Mouse (Mus musculus) neural tube, embryonic 12.5 days (tissue): ENCODE measurements around the gene Rbpj. TPM values are rescaled to one million over a fixed set of nuclear protein-coding genes. Genes with fewer than 3 reads are reported as not detected.

Experiments
- ATAC-seq: fragments of 200-750 bp; cut with Nextera tagmentation; 2 replicates; pipeline ENCODE4 v1.8.0; 2017; ENCODE audit warnings: low read depth, mild to moderate bottlenecking, moderate TSS enrichment, moderate library complexity; ENCODE audit not compliant: low FRiP score
- H3K27ac ChIP-seq: fragments of 300-500 bp; sonication (generic); 2 replicates; pipeline ENCODE4 v1.5.1; 2016
- H3K27me3 ChIP-seq: fragments of 300-500 bp; sonication (generic); replicated peaks from 2 replicates; pipeline ENCODE4 v1.6.1; 2016; ENCODE audit warnings: mild to moderate bottlenecking
- H3K36me3 ChIP-seq: fragments of 300-500 bp; sonication (generic); 2 replicates; pipeline ENCODE4 v1.6.1; 2016; ENCODE audit warnings: mild to moderate bottlenecking
- H3K4me1 ChIP-seq: fragments of 300-500 bp; sonication (generic); 2 replicates; pipeline ENCODE4 v1.6.1; 2016
- H3K4me2 ChIP-seq: fragments of 300-500 bp; sonication (generic); replicated peaks from 2 replicates; pipeline ENCODE4 v1.6.1; 2016; ENCODE audit warnings: mild to moderate bottlenecking
- H3K4me3 ChIP-seq: fragments of 300-500 bp; sonication (generic); 2 replicates; pipeline ENCODE4 v1.5.1; 2016
- H3K9ac ChIP-seq: fragments of 300-500 bp; sonication (generic); 2 replicates; pipeline ENCODE4 v1.6.1; 2016; ENCODE audit warnings: mild to moderate bottlenecking
- H3K9me3 ChIP-seq: fragments of 300-500 bp; sonication (generic); 2 replicates; pipeline ENCODE4 v1.6.1; 2016; ENCODE audit warnings: mild to moderate bottlenecking
- WGBS: fragments of 180-500 bp; shearing (Covaris S2); methylation state at CpG from one replicate; pipeline ENCODE4 v1.1.7; 2016; 5-methylcytosine and 5-hydroxymethylcytosine counted together
- polyA plus RNA-seq: library from polyadenylated mRNA; unstranded; fragments of >200 nt; fragmentation: Nextera tagmentation; extraction: Ambion mirVana; gene quantifications from 2 replicates; pipeline ENCODE4 v1.2.1, GENCODE M21; 2016

The Rbpj gene
- polyA plus RNA-seq, 1 experiment from 2014 or later, result 62.8 TPM

- no peak overlapping the region for H3K27ac ChIP-seq
- H3K4me3 ChIP-seq, result no peak overlapping the region
- H3K4me1 ChIP-seq, result peaks cover 16% of the 10 kb centered on the region; the same call in 1 of the 2 replicates
- H3K4me2 ChIP-seq, result no peak overlapping the region
- H3K36me3 ChIP-seq, result no peaks in the 10 kb centered on the region
- 97% methylated on average over 7 of the region's 7 CpGs for WGBS
- H3K27me3 ChIP-seq, result no peaks in the 10 kb centered on the region
- no peak for ATAC-seq
- H3K9ac ChIP-seq, result no peak overlapping the region
- H3K9me3 ChIP-seq, result no peaks in the 10 kb centered on the region
Measured at GRCm38 (mm10) chr5:53524162-53524561, 58.2 kb downstream of the Rbpj start.

DNA sequence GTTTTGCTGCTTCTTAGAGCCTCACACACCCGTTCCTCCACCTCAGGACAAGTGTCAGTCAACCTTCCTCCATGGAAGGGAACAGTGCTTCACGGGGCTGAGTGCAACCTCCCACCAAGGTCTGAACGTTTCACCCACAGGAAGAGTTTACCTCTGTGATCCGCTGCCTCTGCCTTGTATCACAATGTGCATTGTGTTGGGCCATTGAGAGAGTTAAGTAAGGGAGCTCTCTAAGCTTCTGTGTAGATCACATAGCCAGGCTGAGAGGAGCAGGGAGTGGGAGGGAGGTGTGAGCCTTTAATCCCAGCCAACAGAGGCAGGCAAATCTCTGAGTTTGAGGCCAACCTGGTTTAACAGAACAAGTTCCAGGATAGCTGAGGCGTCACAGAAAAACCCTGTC lies 58.9 kb downstream of the Rbpj start:
- no peaks in the 10 kb centered on the region for H3K36me3 ChIP-seq
- no peak overlapping the region for H3K4me2 ChIP-seq
- 66% methylated on average over 5 of the region's 5 CpGs for WGBS
- no peaks in the 10 kb centered on the region for H3K27me3 ChIP-seq
- no peak for ATAC-seq
- H3K27ac ChIP-seq, result no peak overlapping the region
- H3K4me3 ChIP-seq, result no peak overlapping the region
- no peak overlapping the region for H3K9ac ChIP-seq
- no peaks in the 10 kb centered on the region for H3K9me3 ChIP-seq
- peaks cover 16% of the 10 kb centered on the region; the same call in 1 of the 2 replicates for H3K4me1 ChIP-seq

- no peak overlapping the region for H3K4me3 ChIP-seq
- no peaks in the 10 kb centered on the region for H3K36me3 ChIP-seq
- peaks cover 16% of the 10 kb centered on the region; the same call in 1 of the 2 replicates for H3K4me1 ChIP-seq
- no peak overlapping the region for H3K9ac ChIP-seq
- 30% methylated on average over 20 of the region's 20 CpGs for WGBS
- ATAC-seq, result peak; percentile 78
- peak overlapping the region; percentile 50 for H3K4me2 ChIP-seq
- no peaks in the 10 kb centered on the region for H3K27me3 ChIP-seq
- no peak overlapping the region for H3K27ac ChIP-seq
- no peaks in the 10 kb centered on the region for H3K9me3 ChIP-seq
Measured at GRCm38 (mm10) chr5:53525305-53526069, 59.5 kb downstream of the Rbpj start.

GRCm38 (mm10) chr5:53526070-53526430 lies 60.1 kb downstream of the Rbpj start:
- Histone ChIP-seq H3K9ac (no peak overlapping the region), H3K4me3 (no peak overlapping the region), H3K4me2 (peak overlapping the region; percentile 50), H3K4me1 (peaks cover 16% of the 10 kb centered on the region; the same call in 1 of the 2 replicates), H3K27ac (no peak overlapping the region), H3K27me3 (no peaks in the 10 kb centered on the region), H3K36me3 (no peaks in the 10 kb centered on the region), H3K9me3 (no peaks in the 10 kb centered on the region)
- WGBS, result 53% methylated on average over 1 of the region's 1 CpGs
- ATAC-seq, result no peak; the same call in 1 of the 2 replicates

GRCm38 (mm10) chr5:53529846-53530245 lies 63.9 kb downstream of the Rbpj start:
- no peak for ATAC-seq
- Histone ChIP-seq H3K4me2 (no peak overlapping the region), H3K36me3 (no peaks in the 10 kb centered on the region), H3K4me3 (no peak overlapping the region), H3K9ac (no peak overlapping the region), H3K27me3 (no peaks in the 10 kb centered on the region), H3K27ac (no peak overlapping the region), H3K9me3 (no peaks in the 10 kb centered on the region), H3K4me1 (0 out of 2 replicates have a peak, but pooled peaks cover 12% of the 10 kb centered on the region)
- WGBS, result 93% methylated on average over 1 of the region's 1 CpGs

- H3K4me3 ChIP-seq, result no peak overlapping the region
- no peaks in the 10 kb centered on the region for H3K27me3 ChIP-seq
- no peaks in the 10 kb centered on the region for H3K9me3 ChIP-seq
- ATAC-seq, result no peak
- H3K4me2 ChIP-seq, result no peak overlapping the region
- H3K27ac ChIP-seq, result no peak overlapping the region
- H3K4me1 ChIP-seq, result no peaks in the 10 kb centered on the region
- H3K9ac ChIP-seq, result no peak overlapping the region
- no peaks in the 10 kb centered on the region for H3K36me3 ChIP-seq
- 89% methylated on average over 12 of the region's 12 CpGs for WGBS
Measured at GRCm38 (mm10) chr5:53535096-53535495, 69.1 kb downstream of the Rbpj start.

DNA sequence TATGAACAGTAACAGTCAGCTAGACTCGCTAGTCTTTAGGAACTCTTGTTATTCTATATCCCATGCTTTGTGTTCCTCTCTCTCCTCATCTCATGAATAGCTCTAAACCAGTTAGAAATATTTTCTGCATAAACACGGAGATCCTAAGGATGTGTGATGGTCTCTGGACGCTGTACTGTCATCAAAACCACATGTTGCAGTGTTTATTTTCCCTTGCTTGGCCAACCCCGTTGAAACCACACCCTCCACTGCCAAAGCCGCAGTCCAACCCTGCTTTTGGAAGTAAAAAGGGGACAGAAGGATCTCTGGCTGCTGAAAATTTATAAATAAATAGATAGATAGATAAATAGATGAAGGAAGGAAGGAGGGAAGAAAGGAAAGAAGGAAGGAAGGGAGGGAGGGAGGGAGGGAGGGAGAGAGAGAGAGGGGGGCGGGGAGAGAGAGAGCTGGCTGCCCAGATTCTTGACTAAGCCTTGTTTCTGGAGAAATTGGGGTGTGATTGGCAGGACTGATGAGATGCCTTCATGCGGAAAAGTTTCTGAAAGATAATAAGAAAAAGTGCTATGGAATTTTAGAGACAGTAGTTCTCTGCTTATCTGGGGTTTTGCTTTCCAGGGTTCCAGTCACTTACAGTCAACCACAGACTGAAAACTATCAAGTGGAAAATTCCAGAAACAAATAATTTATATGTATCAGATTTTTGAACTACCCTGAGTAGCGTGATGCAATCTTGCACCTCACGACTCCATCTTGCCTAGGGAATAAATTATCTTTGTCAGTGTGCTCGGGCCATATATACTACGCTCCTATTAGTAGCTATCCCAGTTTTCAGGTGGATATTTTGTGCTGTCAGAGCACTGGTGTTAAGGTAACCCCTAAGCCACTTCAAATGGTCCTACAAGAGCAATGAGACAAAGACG lies 70.9 kb downstream of the Rbpj start:
- no peaks in the 10 kb centered on the region for H3K36me3 ChIP-seq
- H3K9ac ChIP-seq, result no peak overlapping the region
- H3K9me3 ChIP-seq, result no peaks in the 10 kb centered on the region
- no peak for ATAC-seq
- H3K4me2 ChIP-seq, result no peak overlapping the region
- WGBS, result 83% methylated on average over 12 of the region's 12 CpGs
- no peak overlapping the region for H3K4me3 ChIP-seq
- H3K4me1 ChIP-seq, result no peaks in the 10 kb centered on the region
- no peaks in the 10 kb centered on the region for H3K27me3 ChIP-seq
- no peak overlapping the region for H3K27ac ChIP-seq

- Histone ChIP-seq H3K4me1 (no peaks in the 10 kb centered on the region), H3K9me3 (no peaks in the 10 kb centered on the region), H3K27me3 (no peaks in the 10 kb centered on the region), H3K4me2 (no peak overlapping the region), H3K9ac (no peak overlapping the region), H3K4me3 (no peak overlapping the region), H3K36me3 (no peaks in the 10 kb centered on the region), H3K27ac (no peak overlapping the region)
- ATAC-seq, result no peak
- WGBS, result 87% methylated on average over 18 of the region's 18 CpGs
Measured at GRCm38 (mm10) chr5:53539860-53540633, 74.1 kb downstream of the Rbpj start.

- Histone ChIP-seq H3K9ac (no peak overlapping the region), H3K4me2 (no peak overlapping the region), H3K36me3 (no peaks in the 10 kb centered on the region), H3K27me3 (no peaks in the 10 kb centered on the region), H3K4me1 (no peaks in the 10 kb centered on the region), H3K9me3 (no peaks in the 10 kb centered on the region), H3K27ac (no peak overlapping the region), H3K4me3 (no peak overlapping the region)
- ATAC-seq, result no peak
- 72% methylated on average over 1 of the region's 1 CpGs for WGBS
Measured at GRCm38 (mm10) chr5:53542073-53542472, 76.1 kb downstream of the Rbpj start.

DNA sequence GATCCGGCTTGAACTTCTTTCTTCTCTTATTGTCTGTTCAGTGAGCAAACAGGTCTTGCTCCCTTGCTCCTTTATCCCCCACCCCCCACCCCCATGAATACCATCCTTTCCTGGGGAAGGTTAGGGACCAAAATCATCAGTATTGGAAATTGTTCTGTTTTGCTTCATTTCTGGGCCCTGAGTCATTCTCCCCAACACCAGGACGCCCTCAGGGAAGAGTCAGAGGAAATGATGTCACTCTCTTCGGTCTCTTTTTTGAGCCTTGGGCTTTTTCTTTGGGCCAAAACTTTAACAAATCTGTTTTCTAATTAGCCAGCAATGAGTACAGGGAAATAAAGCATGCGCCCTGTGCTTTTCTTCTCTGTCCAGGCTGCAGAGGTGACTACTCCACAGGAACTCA lies 77.4 kb downstream of the Rbpj start:
- no peaks in the 10 kb centered on the region for H3K36me3 ChIP-seq
- no peak overlapping the region for H3K4me3 ChIP-seq
- no peaks in the 10 kb centered on the region for H3K27me3 ChIP-seq
- no peak overlapping the region for H3K27ac ChIP-seq
- no peak overlapping the region for H3K4me2 ChIP-seq
- no peaks in the 10 kb centered on the region for H3K4me1 ChIP-seq
- no peaks in the 10 kb centered on the region for H3K9me3 ChIP-seq
- ATAC-seq, result no peak
- 85% methylated on average over 4 of the region's 4 CpGs for WGBS
- no peak overlapping the region for H3K9ac ChIP-seq

GRCm38 (mm10) chr5:53543945-53544344 lies 78.0 kb downstream of the Rbpj start:
- Histone ChIP-seq H3K27me3 (no peaks in the 10 kb centered on the region), H3K9me3 (no peaks in the 10 kb centered on the region), H3K4me1 (no peaks in the 10 kb centered on the region), H3K9ac (no peak overlapping the region), H3K27ac (no peak overlapping the region), H3K4me2 (no peak overlapping the region), H3K36me3 (no peaks in the 10 kb centered on the region), H3K4me3 (no peak overlapping the region)
- 86% methylated on average over 4 of the region's 4 CpGs for WGBS
- ATAC-seq, result no peak

- no peak for ATAC-seq
- Histone ChIP-seq H3K36me3 (no peaks in the 10 kb centered on the region), H3K9ac (no peak overlapping the region), H3K4me1 (no peaks in the 10 kb centered on the region), H3K27ac (no peak overlapping the region), H3K4me2 (no peak overlapping the region), H3K27me3 (no peaks in the 10 kb centered on the region), H3K9me3 (no peaks in the 10 kb centered on the region), H3K4me3 (no peak overlapping the region)
- WGBS, result 85% methylated on average over 6 of the region's 6 CpGs
Measured at GRCm38 (mm10) chr5:53546440-53546839, 80.5 kb downstream of the Rbpj start.
